Mouse (Mus musculus): ENCODE results near the gene Actr5. TPM values are rescaled to one million over a fixed set of nuclear protein-coding genes. Genes with fewer than 3 reads are reported as not detected.

The Actr5 gene
- polyA plus RNA-seq, 1 experiment from 2014 or later = 6.6 TPM

DNA sequence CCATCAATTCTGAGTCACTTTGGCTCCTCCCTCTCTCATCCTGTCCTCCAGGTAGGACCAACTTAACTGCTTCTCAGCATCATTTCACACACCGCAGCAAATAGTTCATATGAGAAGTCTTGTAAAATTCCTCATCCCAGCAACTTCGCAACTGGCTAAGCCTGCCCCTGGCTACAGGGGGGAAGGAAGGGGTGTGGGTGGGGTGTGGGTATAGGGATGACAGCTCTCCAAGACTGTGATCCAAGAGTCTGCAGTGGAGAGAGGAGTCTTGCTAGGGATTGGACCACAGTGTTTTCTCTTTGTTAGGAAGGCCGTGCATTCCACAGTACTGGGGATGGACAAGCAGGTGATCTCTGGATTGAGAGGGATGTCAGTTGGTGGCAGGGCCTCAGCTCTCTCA lies 60.2 kb downstream of the Actr5 start:
- Histone ChIP-seq H3K4me2 (replicated peaks; ENCODE audit: low read depth, low read length) (no peak overlapping the region), H3K27me3 (replicated peaks; ENCODE audit: insufficient read depth, low read length) (no peaks in the 10 kb centered on the region), H3K27ac (ENCODE audit: low read length) (no peak overlapping the region), H3K9me3 (ENCODE audit: low read length) (no peaks in the 10 kb centered on the region), H3K4me1 (ENCODE audit: insufficient read depth, low read depth, low read length) (peaks cover 9% of the 10 kb centered on the region), H3K36me3 (ENCODE audit: insufficient read depth, low read length) (no peaks in the 10 kb centered on the region), H3K9ac (replicated peaks; ENCODE audit: low read depth) (no peak overlapping the region), H3K4me3 (ENCODE audit: low read depth, low read length) (no peak overlapping the region)
- WGBS = 67% methylated on average over 3 of the region's 3 CpGs
- DNase-seq (ENCODE audit: low spot score) = no peak
- ATAC-seq = no peak
- TF ChIP-seq EP300 (IDR thresholded peaks at IDR 0.05) (no peak), CTCF (IDR thresholded peaks at IDR 0.05) (no peak)

DNA sequence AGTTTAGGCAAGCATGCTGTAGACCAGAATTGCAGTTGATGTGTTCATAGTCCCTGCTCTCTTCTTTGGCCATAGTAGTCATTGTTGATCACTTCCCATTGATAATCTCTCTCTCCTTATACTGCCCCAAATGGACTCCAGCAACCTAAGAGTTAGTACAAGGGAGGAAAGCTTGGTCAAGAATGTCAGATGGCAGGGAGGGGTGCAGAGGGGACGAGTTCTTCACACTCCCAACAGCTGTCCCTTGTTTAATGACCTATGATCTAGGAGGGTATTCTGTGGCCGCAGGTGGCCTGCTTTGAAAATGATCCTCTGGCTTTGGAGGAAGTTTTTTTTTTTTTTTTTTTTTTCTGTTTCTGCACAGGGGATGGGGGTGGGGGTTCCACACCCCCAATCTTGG lies 61.7 kb downstream of the Actr5 start:
- no peaks in the 10 kb centered on the region for H3K27me3 ChIP-seq (replicated peaks; ENCODE audit: insufficient read depth, low read length)
- H3K9ac ChIP-seq (replicated peaks; ENCODE audit: low read depth) = no peak overlapping the region
- no peak overlapping the region for H3K4me2 ChIP-seq (replicated peaks; ENCODE audit: low read depth, low read length)
- 36% methylated on average over 2 of the region's 2 CpGs for WGBS
- DNase-seq (ENCODE audit: low spot score) (no peak), ATAC-seq (no peak)
- H3K4me3 ChIP-seq (ENCODE audit: low read depth, low read length) = no peak overlapping the region
- H3K4me1 ChIP-seq (ENCODE audit: insufficient read depth, low read depth, low read length) = peaks cover 5% of the 10 kb centered on the region
- H3K36me3 ChIP-seq (ENCODE audit: insufficient read depth, low read length) = no peaks in the 10 kb centered on the region
- no peak overlapping the region for H3K27ac ChIP-seq (ENCODE audit: low read length)
- H3K9me3 ChIP-seq (ENCODE audit: low read length) = no peaks in the 10 kb centered on the region
- no peak for TF ChIP-seq CTCF (IDR thresholded peaks at IDR 0.05)
- TF ChIP-seq EP300 (IDR thresholded peaks at IDR 0.05) = no peak

DNA sequence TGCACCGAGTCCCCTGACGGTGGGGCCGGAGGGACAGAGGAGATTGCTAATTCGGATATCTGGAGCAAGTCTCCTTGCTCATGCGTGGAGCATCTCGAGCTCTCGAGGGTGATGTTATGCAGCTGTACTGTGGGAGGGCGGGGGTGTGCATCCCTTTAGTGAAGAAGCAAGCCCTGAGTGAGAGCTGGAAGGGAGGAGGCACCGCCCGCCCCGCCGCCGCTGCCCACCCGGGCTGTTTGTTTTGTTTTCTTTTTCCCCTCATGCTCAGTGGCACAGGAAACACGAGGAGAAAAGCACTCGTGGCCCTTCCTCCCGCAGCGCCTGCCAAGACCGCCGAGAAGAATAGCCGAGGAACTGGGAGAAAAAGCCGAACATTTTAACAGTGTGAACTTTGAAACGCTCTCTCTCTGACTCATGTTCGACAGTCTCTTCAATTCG lies 63.1 kb downstream of the Actr5 start:
- WGBS = 26% methylated on average over 25 of the region's 25 CpGs
- DNase-seq (ENCODE audit: low spot score) = peak; percentile 64
- H3K9ac ChIP-seq (replicated peaks; ENCODE audit: low read depth) = no peak overlapping the region
- H3K9me3 ChIP-seq (ENCODE audit: low read length) = no peaks in the 10 kb centered on the region
- no peaks in the 10 kb centered on the region for H3K4me1 ChIP-seq (ENCODE audit: insufficient read depth, low read depth, low read length)
- no peaks in the 10 kb centered on the region for H3K36me3 ChIP-seq (ENCODE audit: insufficient read depth, low read length)
- no peak overlapping the region for H3K4me3 ChIP-seq (ENCODE audit: low read depth, low read length)
- no peaks in the 10 kb centered on the region for H3K27me3 ChIP-seq (replicated peaks; ENCODE audit: insufficient read depth, low read length)
- ATAC-seq = peak; percentile 80
- peak overlapping the region; percentile 28 for H3K4me2 ChIP-seq (replicated peaks; ENCODE audit: low read depth, low read length)
- H3K27ac ChIP-seq (ENCODE audit: low read length) = no peak overlapping the region
- TF ChIP-seq CTCF (IDR thresholded peaks at IDR 0.05) (no peak), EP300 (IDR thresholded peaks at IDR 0.05) (0 out of 2 replicates have a peak, but pooled peaks have one; percentile 53)

MicroRNAs encoded within 50 kb of the gene (microRNA counts, 519-probe panel; counts per million panel counts)
- microRNA mmu-miR-3474 = not detected

Small RNAs within 50 kb of the gene (microRNA-seq; reads per million reads assigned to microRNA genes)
- 1.7 reads per million for gene Mir3474

Other genes with a start within 250 kb of the Actr5 start
- 6.1 and 6.2 TPM in 2 replicates for gene Snhg11, start 249.2 kb upstream of the Actr5 start, polyA plus RNA-seq (2015; fragmentation: Nextera tagmentation; extraction: Ambion mirVana)
- gene Ralgapb, start 215.0 kb upstream of the Actr5 start, polyA plus RNA-seq (2015; fragmentation: Nextera tagmentation; extraction: Ambion mirVana) = 14.8 and 17.8 TPM in 2 replicates
- gene Adig, start 122.3 kb upstream of the Actr5 start, polyA plus RNA-seq (2015; fragmentation: Nextera tagmentation; extraction: Ambion mirVana) = 0.45 and 0.62 TPM in 2 replicates
- gene Arhgap40, start 112.1 kb upstream of the Actr5 start, polyA plus RNA-seq (2015; fragmentation: Nextera tagmentation; extraction: Ambion mirVana) = 0.18 and 0.40 TPM in 2 replicates
- not detected in 2 replicates for gene Slc32a1, start 14.1 kb upstream of the Actr5 start, polyA plus RNA-seq (2015; fragmentation: Nextera tagmentation; extraction: Ambion mirVana)
- gene Ppp1r16b, start 40.5 kb downstream of the Actr5 start, polyA plus RNA-seq (2015; fragmentation: Nextera tagmentation; extraction: Ambion mirVana) = 30.6 and 48.6 TPM in 2 replicates
- gene Fam83d, start 143.2 kb downstream of the Actr5 start, polyA plus RNA-seq (2015; fragmentation: Nextera tagmentation; extraction: Ambion mirVana) = 4.5 and 5.5 TPM in 2 replicates
- gene Dhx35, start 169.9 kb downstream of the Actr5 start, polyA plus RNA-seq (2015; fragmentation: Nextera tagmentation; extraction: Ambion mirVana) = 5.6 and 6.4 TPM in 2 replicates